Comparison of ENCODE assay signal across 8 mouse cellular contexts in genomic region chr9:107633661-107634405, GRCm38 (mm10). TPM values are rescaled to one million over a fixed set of nuclear protein-coding genes. Genes with fewer than 3 reads are reported as not detected.
DNase-seq lines count a peak whose midpoint lies in the region; ATAC-seq and TF ChIP-seq lines count a peak whose summit lies in the region.

No protein-coding gene starts in this region.

- H3K9ac ChIP-seq in neural tube, embryonic 11.5 days (ENCODE audit: low read length): peak overlapping the region; percentile 89
- H3K9ac ChIP-seq in kidney, postnatal 0 days (ENCODE audit: low read depth, low read length): peak overlapping the region; percentile 91

- ATAC-seq in neural tube, embryonic 11.5 days (ENCODE audit: insufficient read depth, low FRiP score, low TSS enrichment): no peak
- ATAC-seq in kidney, postnatal 0 days (replicated peaks; ENCODE audit: low FRiP score, low read depth): no peak

- WGBS in neural tube, embryonic 11.5 days: under 1% methylated on average over 15 of the region's 15 CpGs
- WGBS in heart, embryonic 10.5 days: under 1% methylated on average over 15 of the region's 15 CpGs
- 2% methylated on average over 15 of the region's 15 CpGs for WGBS in kidney, postnatal 0 days

- H3K4me2 ChIP-seq in neural tube, embryonic 11.5 days (ENCODE audit: low read depth): peak overlapping the region; percentile 77
- H3K4me2 ChIP-seq in kidney, postnatal 0 days (ENCODE audit: low read length): peak overlapping the region; percentile 98

- no peak for TF ChIP-seq CTCF in kidney, postnatal 0 days (IDR thresholded peaks at IDR 0.05; ENCODE audit: low read depth)

- H3K27ac ChIP-seq in neural tube, embryonic 11.5 days (ENCODE audit: low read depth, low read length): peak overlapping the region; percentile 98
- H3K27ac ChIP-seq in heart, embryonic 10.5 days: peak overlapping the region; percentile 94
- peak overlapping the region; percentile 92 for H3K27ac ChIP-seq in kidney, postnatal 0 days

- peaks cover 65% of the 10 kb centered on the region for H3K4me1 ChIP-seq in neural tube, embryonic 11.5 days (ENCODE audit: control insufficient read depth, insufficient read depth, low read length)
- peaks cover 79% of the 10 kb centered on the region for H3K4me1 ChIP-seq in heart, embryonic 10.5 days
- peaks cover 36% of the 10 kb centered on the region for H3K4me1 ChIP-seq in kidney, postnatal 0 days (replicated peaks; ENCODE audit: insufficient read depth, low read length)
- H3K4me1 ChIP-seq in megakaryocyte, embryonic 14.5 days: peaks cover 61% of the 10 kb centered on the region

- no peaks in the 10 kb centered on the region for H3K27me3 ChIP-seq in neural tube, embryonic 11.5 days (ENCODE audit: control insufficient read depth, insufficient read depth, low read length)
- no peaks in the 10 kb centered on the region for H3K27me3 ChIP-seq in heart, embryonic 10.5 days (ENCODE audit: insufficient read depth, poor library complexity, severe bottlenecking)
- no peaks in the 10 kb centered on the region for H3K27me3 ChIP-seq in kidney, postnatal 0 days (ENCODE audit: insufficient read depth, low read length)
- H3K27me3 ChIP-seq in megakaryocyte, embryonic 14.5 days (replicated peaks): peaks cover 9% of the 10 kb centered on the region

- peak overlapping the region; percentile 90 for H3K4me3 ChIP-seq in neural tube, embryonic 11.5 days (ENCODE audit: low read depth, low read length)
- H3K4me3 ChIP-seq in heart, embryonic 10.5 days: peak overlapping the region; percentile 84
- H3K4me3 ChIP-seq in kidney, postnatal 0 days (replicated peaks; ENCODE audit: low read depth, low read length): peak overlapping the region; percentile 72
- peak overlapping the region; percentile 99 for H3K4me3 ChIP-seq in megakaryocyte, embryonic 14.5 days (replicated peaks)

- DNase-seq in neural tube, embryonic 11.5 days (ENCODE audit: low spot score): peak; percentile 49
- no peak for DNase-seq in neural tube, embryonic 10.5 days (ENCODE audit: extremely low spot score, low spot score)
- DNase-seq in cerebellum, adult 9-10 months: peak; percentile 68
- DNase-seq in heart, embryonic 10.5 days (ENCODE audit: low spot score): peak; percentile 84
- peak; percentile 50 for DNase-seq in kidney, postnatal 0 days (ENCODE audit: low spot score)
- DNase-seq in thymus, postnatal 0 days (ENCODE audit: low spot score): peak; percentile 41
- DNase-seq in spleen, postnatal 14 days (ENCODE audit: low spot score in 2 of 2): no peak

- H3K9me3 ChIP-seq in neural tube, embryonic 11.5 days (ENCODE audit: control insufficient read depth, low read length): no peaks in the 10 kb centered on the region
- H3K9me3 ChIP-seq in heart, embryonic 10.5 days: no peaks in the 10 kb centered on the region
- H3K9me3 ChIP-seq in kidney, postnatal 0 days (replicated peaks; ENCODE audit: low read length): no peaks in the 10 kb centered on the region
- H3K9me3 ChIP-seq in megakaryocyte, embryonic 14.5 days: no peaks in the 10 kb centered on the region

- H3K36me3 ChIP-seq in neural tube, embryonic 11.5 days (ENCODE audit: control insufficient read depth, insufficient read depth, low read length): no peaks in the 10 kb centered on the region
- H3K36me3 ChIP-seq in heart, embryonic 10.5 days: peaks cover 15% of the 10 kb centered on the region
- no peaks in the 10 kb centered on the region for H3K36me3 ChIP-seq in kidney, postnatal 0 days (ENCODE audit: insufficient read depth, low read length)
- peaks cover 38% of the 10 kb centered on the region for H3K36me3 ChIP-seq in megakaryocyte, embryonic 14.5 days (replicated peaks; ENCODE audit: low read length)

RNA-seq across cellular contexts. Expression of gene Gnai2, which starts 1.3 kb away (rescaled TPM):
- 434 and 452 TPM in 2 replicates for polyA plus RNA-seq in neural tube, embryonic 11.5 days (2014; fragmentation: Nextera tagmentation; extraction: Ambion mirVana)
- 359 and 404 TPM in 2 replicates for polyA plus RNA-seq in heart, embryonic 10.5 days (2016; fragmentation: Nextera tagmentation; extraction: Ambion mirVana)
- polyA plus RNA-seq in kidney, postnatal 0 days (2015; fragmentation: Nextera tagmentation; extraction: Ambion mirVana): 351 and 359 TPM in 2 replicates
- polyA plus RNA-seq in megakaryocyte, embryonic 14.5 days (2012; ENCODE audit: insufficient read depth, low replicate concordance): 1,319 and 1,886 TPM in 2 replicates
- 466 and 479 TPM in 2 replicates for polyA plus RNA-seq in thymus, postnatal 0 days (2015; fragmentation: Nextera tagmentation; extraction: Ambion mirVana)

RNA-seq across cellular contexts. Expression of gene Sema3b, which starts 24.8 kb away (rescaled TPM):
- polyA plus RNA-seq in neural tube, embryonic 11.5 days (2014; fragmentation: Nextera tagmentation; extraction: Ambion mirVana): 2.6 and 3.0 TPM in 2 replicates
- 4.9 and 8.2 TPM in 2 replicates for polyA plus RNA-seq in heart, embryonic 10.5 days (2016; fragmentation: Nextera tagmentation; extraction: Ambion mirVana)
- 30.5 and 33.3 TPM in 2 replicates for polyA plus RNA-seq in kidney, postnatal 0 days (2015; fragmentation: Nextera tagmentation; extraction: Ambion mirVana)
- not detected in 2 replicates for polyA plus RNA-seq in megakaryocyte, embryonic 14.5 days (2012; ENCODE audit: insufficient read depth, low replicate concordance)
- polyA plus RNA-seq in thymus, postnatal 0 days (2015; fragmentation: Nextera tagmentation; extraction: Ambion mirVana): 1.4 and 1.8 TPM in 2 replicates

RNA-seq across cellular contexts. Expression of gene Slc38a3, which starts 35.5 kb away (rescaled TPM):
- polyA plus RNA-seq in neural tube, embryonic 11.5 days (2014; fragmentation: Nextera tagmentation; extraction: Ambion mirVana): 6.8 and 7.2 TPM in 2 replicates
- 4.2 and 4.5 TPM in 2 replicates for polyA plus RNA-seq in heart, embryonic 10.5 days (2016; fragmentation: Nextera tagmentation; extraction: Ambion mirVana)
- 12.9 and 14.7 TPM in 2 replicates for polyA plus RNA-seq in kidney, postnatal 0 days (2015; fragmentation: Nextera tagmentation; extraction: Ambion mirVana)
- polyA plus RNA-seq in megakaryocyte, embryonic 14.5 days (2012; ENCODE audit: insufficient read depth, low replicate concordance): not detected in 2 replicates
- polyA plus RNA-seq in thymus, postnatal 0 days (2015; fragmentation: Nextera tagmentation; extraction: Ambion mirVana): 0.60 and 1.1 TPM in 2 replicates

RNA-seq across cellular contexts. Expression of gene Gnat1, which starts 45.7 kb away (rescaled TPM):
- polyA plus RNA-seq in neural tube, embryonic 11.5 days (2014; fragmentation: Nextera tagmentation; extraction: Ambion mirVana): 1.9 and 2.4 TPM in 2 replicates
- polyA plus RNA-seq in heart, embryonic 10.5 days (2016; fragmentation: Nextera tagmentation; extraction: Ambion mirVana): 1.2 and 3.2 TPM in 2 replicates
- polyA plus RNA-seq in kidney, postnatal 0 days (2015; fragmentation: Nextera tagmentation; extraction: Ambion mirVana): 0.89 and 1.2 TPM in 2 replicates
- polyA plus RNA-seq in megakaryocyte, embryonic 14.5 days (2012; ENCODE audit: insufficient read depth, low replicate concordance): not detected in 2 replicates
- 0.62 and 0.85 TPM in 2 replicates for polyA plus RNA-seq in thymus, postnatal 0 days (2015; fragmentation: Nextera tagmentation; extraction: Ambion mirVana)

RNA-seq across cellular contexts. Expression of gene Ifrd2, which starts 46.4 kb away (rescaled TPM):
- 35.2 and 39.0 TPM in 2 replicates for polyA plus RNA-seq in neural tube, embryonic 11.5 days (2014; fragmentation: Nextera tagmentation; extraction: Ambion mirVana)
- polyA plus RNA-seq in heart, embryonic 10.5 days (2016; fragmentation: Nextera tagmentation; extraction: Ambion mirVana): 58.0 and 62.8 TPM in 2 replicates
- 28.9 and 29.9 TPM in 2 replicates for polyA plus RNA-seq in kidney, postnatal 0 days (2015; fragmentation: Nextera tagmentation; extraction: Ambion mirVana)
- polyA plus RNA-seq in megakaryocyte, embryonic 14.5 days (2012; ENCODE audit: insufficient read depth, low replicate concordance): 32.1 and 34.9 TPM in 2 replicates
- polyA plus RNA-seq in thymus, postnatal 0 days (2015; fragmentation: Nextera tagmentation; extraction: Ambion mirVana): 43.6 and 48.7 TPM in 2 replicates

Comparison
In these comparisons a context has a peak if more than half of its experiments do, and no peak if none do; other contexts are left out.
1. DNase-seq: peak in neural tube, embryonic 11.5 days (single experiment), cerebellum, adult 9-10 months (single experiment), heart, embryonic 10.5 days (single experiment), kidney, postnatal 0 days (single experiment) and thymus, postnatal 0 days (single experiment); none in neural tube, embryonic 10.5 days (single experiment) and spleen, postnatal 14 days (0 of 2).
2. Peak in every context shown above with its lines, with median percentiles within 50 percentile points of each other: H3K27ac ChIP-seq and H3K4me3 ChIP-seq.